Mouse (Mus musculus) intestine, embryonic 15.5 days (tissue): Measurements from ENCODE around the gene Hk1. TPM values are rescaled to one million over a fixed set of nuclear protein-coding genes. Genes with fewer than 3 reads are reported as not detected.
A peak's percentile ranks its signal among the peaks of the same experiment; 100 is the strongest.

Experiments used
- ATAC-seq: fragments of 200-750 bp; cut with Nextera tagmentation; 2 replicates; pipeline ENCODE4 v1.8.0; 2017; ENCODE audit warnings: moderate TSS enrichment, moderate library complexity
- H3K27ac ChIP-seq: fragments of 300-500 bp; sonication (generic); 2 replicates; pipeline ENCODE4 v1.5.1; 2015; ENCODE audit warnings: mild to moderate bottlenecking, inconsistent platforms
- H3K27me3 ChIP-seq: fragments of 300-500 bp; sonication (generic); replicated peaks from 2 replicates; pipeline ENCODE4 v1.6.1; 2015; ENCODE audit warnings: inconsistent platforms
- H3K36me3 ChIP-seq: fragments of 300-500 bp; sonication (generic); 2 replicates; pipeline ENCODE4 v1.6.1; 2015; ENCODE audit warnings: inconsistent platforms
- H3K4me1 ChIP-seq: fragments of 300-500 bp; sonication (generic); replicated peaks from 2 replicates; pipeline ENCODE4 v1.6.1; 2015; ENCODE audit warnings: inconsistent platforms
- H3K4me2 ChIP-seq: fragments of 300-500 bp; sonication (generic); replicated peaks from 2 replicates; pipeline ENCODE4 v1.6.1; 2015; ENCODE audit warnings: mild to moderate bottlenecking, inconsistent platforms
- H3K4me3 ChIP-seq: fragments of 300-500 bp; sonication (generic); replicated peaks from 2 replicates; pipeline ENCODE4 v1.5.1; 2015; ENCODE audit warnings: inconsistent platforms
- H3K9ac ChIP-seq: fragments of 300-500 bp; sonication (generic); 2 replicates; pipeline ENCODE4 v1.6.1; 2015; ENCODE audit warnings: inconsistent platforms
- H3K9me3 ChIP-seq: fragments of 300-500 bp; sonication (generic); 2 replicates; pipeline ENCODE4 v1.6.1; 2016; ENCODE audit warnings: inconsistent platforms
- WGBS: fragments of 180-500 bp; shearing (Covaris S2); methylation state at CpG from one replicate; pipeline ENCODE4 v1.1.7; 2015; 5-methylcytosine and 5-hydroxymethylcytosine counted together
- polyA plus RNA-seq: library from polyadenylated mRNA; unstranded; fragments of >200 nt; fragmentation: Nextera tagmentation; extraction: Ambion mirVana; gene quantifications from 2 replicates; pipeline ENCODE4 v1.2.1, GENCODE M21; 2015

The Hk1 gene
- polyA plus RNA-seq, 1 experiment from 2014 or later = 27.1 TPM

- Histone ChIP-seq H3K27ac (no peak overlapping the region), H3K4me2 (no peak overlapping the region), H3K36me3 (no peaks in the 10 kb centered on the region), H3K9me3 (no peaks in the 10 kb centered on the region), H3K4me3 (no peak overlapping the region), H3K4me1 (peaks cover 11% of the 10 kb centered on the region), H3K27me3 (no peaks in the 10 kb centered on the region), H3K9ac (no peak overlapping the region)
- 88% methylated on average over 9 of the region's 9 CpGs for WGBS
- no peak for ATAC-seq
Measured at GRCm38 (mm10) chr10:62244067-62244466, 135.6 kb downstream of the Hk1 start.

DNA sequence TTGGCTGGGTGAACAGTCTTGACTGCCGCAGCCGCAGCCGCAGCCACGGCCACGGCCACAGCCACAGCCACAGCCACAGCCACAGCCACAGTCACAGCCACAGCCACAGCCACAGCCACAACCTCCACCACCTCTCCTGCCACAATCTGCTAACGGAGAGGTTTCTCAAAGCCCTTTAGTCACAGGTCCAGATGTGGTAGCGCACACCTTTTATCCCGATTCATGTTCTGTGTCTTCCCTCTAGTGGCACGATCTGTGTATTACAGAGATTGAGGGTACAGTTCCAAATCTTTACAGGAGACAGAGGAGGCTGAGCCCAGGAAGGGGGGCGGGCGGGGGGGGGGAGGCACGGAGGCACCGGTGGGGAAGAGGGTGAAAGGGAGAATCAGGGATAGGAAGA lies 136.8 kb downstream of the Hk1 start:
- Histone ChIP-seq H3K4me3 (no peak overlapping the region), H3K27me3 (no peaks in the 10 kb centered on the region), H3K9ac (no peak overlapping the region), H3K9me3 (no peaks in the 10 kb centered on the region), H3K27ac (no peak overlapping the region), H3K4me1 (peaks cover 4% of the 10 kb centered on the region), H3K36me3 (no peaks in the 10 kb centered on the region), H3K4me2 (no peak overlapping the region)
- 45% methylated on average over 13 of the region's 13 CpGs for WGBS
- 0 out of 2 replicates have a peak, but pooled peaks have one; percentile 13 for ATAC-seq

DNA sequence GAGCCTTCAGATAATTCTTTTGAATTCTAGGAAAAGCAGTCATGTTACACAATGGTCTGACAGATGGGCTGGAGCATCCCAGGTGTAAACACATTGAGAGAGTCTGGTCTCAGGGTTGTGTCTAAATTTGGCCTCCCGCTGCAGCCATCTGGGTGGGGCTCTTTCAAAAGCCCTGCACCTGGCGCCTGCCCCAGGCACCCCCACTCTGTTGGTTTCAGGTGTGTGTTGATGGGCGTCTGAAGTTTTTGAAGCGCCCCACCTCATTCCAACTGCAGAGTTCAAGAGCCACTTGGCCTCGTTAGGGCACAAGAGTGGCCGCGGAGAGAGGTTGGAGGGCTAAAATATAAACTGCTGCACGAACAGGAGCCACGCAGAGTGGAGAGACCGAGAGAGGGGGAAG lies 137.3 kb downstream of the Hk1 start:
- ATAC-seq = no peak
- H3K9me3 ChIP-seq = no peaks in the 10 kb centered on the region
- no peak overlapping the region for H3K4me2 ChIP-seq
- no peak overlapping the region for H3K4me3 ChIP-seq
- no peak overlapping the region for H3K27ac ChIP-seq
- no peak overlapping the region for H3K9ac ChIP-seq
- WGBS = 57% methylated on average over 10 of the region's 10 CpGs
- no peaks in the 10 kb centered on the region for H3K4me1 ChIP-seq
- no peaks in the 10 kb centered on the region for H3K27me3 ChIP-seq
- no peaks in the 10 kb centered on the region for H3K36me3 ChIP-seq

DNA sequence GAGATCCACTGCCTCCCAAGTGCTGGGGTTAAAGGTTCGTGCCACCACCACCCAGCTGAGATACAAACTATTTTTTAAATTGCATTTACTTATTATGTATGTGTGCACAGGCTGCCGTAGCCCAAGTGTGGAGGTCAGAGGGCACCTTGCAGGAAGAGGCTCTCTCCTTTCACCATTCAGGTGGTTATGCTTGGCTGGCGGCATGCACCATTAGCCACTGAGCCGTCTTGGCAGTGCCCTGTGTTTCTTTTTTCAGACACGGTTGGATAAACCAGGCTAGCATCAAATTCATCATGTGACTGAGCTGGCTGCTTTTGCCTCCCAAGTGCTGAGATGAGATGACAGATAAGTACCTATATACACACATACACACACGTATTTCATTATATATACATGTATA lies 140.4 kb downstream of the Hk1 start:
- ATAC-seq = no peak
- no peak overlapping the region for H3K27ac ChIP-seq

DNA sequence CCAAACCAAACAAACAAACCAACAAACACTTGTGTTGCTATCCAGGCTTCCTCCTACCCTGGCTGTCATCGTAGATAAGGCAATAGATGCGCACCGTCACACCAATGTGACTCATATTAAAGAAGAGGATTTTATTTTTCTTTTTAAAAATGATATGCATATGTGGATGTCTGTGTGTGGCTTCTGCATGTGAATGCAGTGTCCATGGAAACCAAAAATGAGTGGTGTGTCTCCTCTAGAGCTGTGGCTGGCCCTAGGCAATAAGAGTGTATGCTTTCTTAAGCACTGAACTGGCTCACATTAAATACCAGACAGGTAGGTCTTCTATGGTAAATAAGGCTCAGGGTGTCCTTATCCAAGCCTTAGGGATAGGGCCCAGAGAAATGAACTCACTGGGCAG lies 141.0 kb downstream of the Hk1 start:
- Histone ChIP-seq H3K27me3 (no peaks in the 10 kb centered on the region), H3K9ac (no peak overlapping the region), H3K27ac (no peak overlapping the region), H3K4me2 (no peak overlapping the region), H3K9me3 (no peaks in the 10 kb centered on the region), H3K4me3 (no peak overlapping the region), H3K36me3 (no peaks in the 10 kb centered on the region), H3K4me1 (no peaks in the 10 kb centered on the region)
- ATAC-seq = no peak
- 97% methylated on average over 3 of the region's 3 CpGs for WGBS

More for the DNA sequence above, 140.4 kb downstream of the Hk1 start:
- no peak overlapping the region for H3K4me2 ChIP-seq
- no peak overlapping the region for H3K4me3 ChIP-seq
- H3K4me1 ChIP-seq = no peaks in the 10 kb centered on the region
- no peaks in the 10 kb centered on the region for H3K9me3 ChIP-seq
- 45% methylated on average over 6 of the region's 6 CpGs for WGBS
- H3K27me3 ChIP-seq = no peaks in the 10 kb centered on the region
- no peaks in the 10 kb centered on the region for H3K36me3 ChIP-seq
- no peak overlapping the region for H3K9ac ChIP-seq

- H3K27ac ChIP-seq = no peak overlapping the region
- H3K9ac ChIP-seq = no peak overlapping the region
- 73% methylated on average over 10 of the region's 10 CpGs for WGBS
- no peak for ATAC-seq
- H3K4me3 ChIP-seq = no peak overlapping the region
- H3K9me3 ChIP-seq = no peaks in the 10 kb centered on the region
- no peak overlapping the region for H3K4me2 ChIP-seq
- H3K4me1 ChIP-seq = peaks cover 2% of the 10 kb centered on the region; the same call in 1 of the 2 replicates
- H3K27me3 ChIP-seq = no peaks in the 10 kb centered on the region
- H3K36me3 ChIP-seq = no peaks in the 10 kb centered on the region
Measured at GRCm38 (mm10) chr10:62237205-62237604, 142.5 kb downstream of the Hk1 start.

- no peak for ATAC-seq
- no peaks in the 10 kb centered on the region for H3K36me3 ChIP-seq
- no peaks in the 10 kb centered on the region for H3K9me3 ChIP-seq
- no peaks in the 10 kb centered on the region for H3K27me3 ChIP-seq
- no peak overlapping the region for H3K9ac ChIP-seq
- no peak overlapping the region for H3K27ac ChIP-seq
- H3K4me3 ChIP-seq = no peak overlapping the region
- no peak overlapping the region for H3K4me2 ChIP-seq
- H3K4me1 ChIP-seq = peaks cover 10% of the 10 kb centered on the region; the same call in 1 of the 2 replicates
- 90% methylated on average over 6 of the region's 6 CpGs for WGBS
Measured at GRCm38 (mm10) chr10:62236165-62236564, 143.5 kb downstream of the Hk1 start.

DNA sequence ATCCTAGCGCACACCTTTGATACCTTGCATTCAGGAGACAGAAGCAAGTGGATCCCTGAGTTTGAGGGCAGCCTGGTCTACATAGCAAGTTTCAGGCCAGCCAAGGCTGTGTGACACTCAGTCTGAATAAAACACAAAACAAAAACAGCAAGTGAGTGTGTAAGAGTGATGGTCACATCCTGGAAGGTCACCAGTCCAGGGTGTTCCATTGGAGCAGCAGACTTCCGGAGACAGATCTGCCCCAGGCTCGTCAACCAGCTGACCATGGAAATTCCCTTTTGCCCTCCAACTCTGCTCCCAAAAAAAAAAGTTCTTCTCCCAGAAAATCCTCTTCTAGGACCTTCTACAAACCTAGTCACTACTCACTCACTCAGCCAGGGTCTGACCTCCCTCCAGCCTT lies 147.9 kb downstream of the Hk1 start:
- H3K4me2 ChIP-seq = no peak overlapping the region
- no peaks in the 10 kb centered on the region for H3K36me3 ChIP-seq
- no peaks in the 10 kb centered on the region for H3K27me3 ChIP-seq
- ATAC-seq = no peak
- WGBS = 83% methylated on average over 3 of the region's 3 CpGs
- peaks cover 29% of the 10 kb centered on the region for H3K4me1 ChIP-seq
- H3K9ac ChIP-seq = no peak overlapping the region
- H3K9me3 ChIP-seq = no peaks in the 10 kb centered on the region
- no peak overlapping the region for H3K4me3 ChIP-seq
- H3K27ac ChIP-seq = no peak overlapping the region

DNA sequence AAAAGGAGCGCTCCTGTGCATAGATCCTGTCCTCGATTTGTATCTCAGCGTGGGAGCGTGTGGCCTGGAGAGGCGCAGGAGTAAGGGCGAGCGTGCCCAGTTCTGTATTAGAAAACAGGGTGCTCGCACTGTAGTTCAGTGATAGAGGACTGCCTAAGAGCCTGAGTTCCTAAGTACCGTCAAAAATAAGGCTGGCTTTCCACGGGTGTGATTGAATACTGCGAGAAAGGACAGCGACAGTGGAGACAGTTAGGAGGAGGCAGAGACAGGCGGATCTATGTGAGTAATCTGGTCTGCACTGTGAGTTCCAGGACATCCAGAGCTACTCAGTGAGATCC lies 148.3 kb downstream of the Hk1 start:
- Histone ChIP-seq H3K9ac (peak overlapping the region; percentile 74; the same call in 1 of the 2 replicates), H3K4me2 (peak overlapping the region; percentile 92), H3K27me3 (no peaks in the 10 kb centered on the region), H3K36me3 (no peaks in the 10 kb centered on the region), H3K9me3 (no peaks in the 10 kb centered on the region), H3K4me1 (peaks cover 29% of the 10 kb centered on the region), H3K27ac (no peak overlapping the region), H3K4me3 (peak overlapping the region; percentile 75)
- no peak for ATAC-seq
- WGBS = 2% methylated on average over 13 of the region's 13 CpGs

- peak within 1 kb of the TSS; percentile 74 for H3K9ac ChIP-seq
- H3K4me3 ChIP-seq = peak within 1 kb of the TSS; percentile 75
- H3K4me2 ChIP-seq = peak within 1 kb of the TSS; percentile 92
- no peaks in the 10 kb centered on the region for H3K27me3 ChIP-seq
- no peaks in the 10 kb centered on the region for H3K9me3 ChIP-seq
- H3K27ac ChIP-seq = peak within 1 kb of the TSS; percentile 74
- peaks cover 29% of the 10 kb centered on the region for H3K4me1 ChIP-seq
- under 1% methylated on average over 59 of the region's 59 CpGs for WGBS
- no peaks in the 10 kb centered on the region for H3K36me3 ChIP-seq
- ATAC-seq = peak; percentile 96
Measured at GRCm38 (mm10) chr10:62230708-62231394, 148.9 kb downstream of the Hk1 start, which contains the start of gene Tspan15. TSS of gene Tspan15 (minus strand) at chr10:62231251.

GRCm38 (mm10) chr10:62228126-62228525 lies 151.6 kb downstream of the Hk1 start:
- no peaks in the 10 kb centered on the region for H3K36me3 ChIP-seq
- H3K4me1 ChIP-seq = peaks cover 37% of the 10 kb centered on the region
- WGBS = 71% methylated on average over 6 of the region's 6 CpGs
- ATAC-seq = no peak
- no peak overlapping the region for H3K9ac ChIP-seq
- no peaks in the 10 kb centered on the region for H3K9me3 ChIP-seq
- no peaks in the 10 kb centered on the region for H3K27me3 ChIP-seq
- H3K27ac ChIP-seq = no peak overlapping the region
- H3K4me2 ChIP-seq = no peak overlapping the region; the same call in 1 of the 2 replicates
- no peak overlapping the region for H3K4me3 ChIP-seq

GRCm38 (mm10) chr10:62225839-62226238 lies 153.9 kb downstream of the Hk1 start:
- WGBS = 78% methylated on average over 7 of the region's 7 CpGs
- H3K9ac ChIP-seq = no peak overlapping the region
- no peaks in the 10 kb centered on the region for H3K36me3 ChIP-seq
- H3K4me3 ChIP-seq = no peak overlapping the region
- no peaks in the 10 kb centered on the region for H3K27me3 ChIP-seq
- no peak overlapping the region for H3K4me2 ChIP-seq
- peaks cover 34% of the 10 kb centered on the region for H3K4me1 ChIP-seq
- no peak for ATAC-seq
- no peak overlapping the region for H3K27ac ChIP-seq
- H3K9me3 ChIP-seq = no peaks in the 10 kb centered on the region

DNA sequence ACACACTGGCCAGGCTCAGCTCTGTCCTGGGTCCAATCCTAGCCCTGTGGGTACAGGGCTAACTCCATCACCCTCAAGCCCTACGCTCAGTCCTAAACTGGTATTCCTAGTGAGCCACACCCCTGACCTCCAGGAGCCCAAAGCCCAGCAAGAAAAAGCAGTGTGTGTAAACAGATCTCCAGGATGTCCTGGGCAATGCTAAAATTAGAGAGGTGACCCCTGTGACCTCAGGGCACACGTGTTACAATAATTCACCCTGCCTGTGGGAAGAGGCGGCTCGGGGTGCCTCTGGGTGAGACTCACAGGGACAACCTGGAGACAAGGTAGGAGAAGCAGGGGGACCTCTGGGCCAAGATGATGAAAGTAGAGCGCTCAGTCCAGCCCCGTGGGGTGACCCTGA lies 155.5 kb downstream of the Hk1 start:
- H3K4me3 ChIP-seq = no peak overlapping the region
- H3K27ac ChIP-seq = peak overlapping the region; percentile 4; the same call in 1 of the 2 replicates
- H3K36me3 ChIP-seq = no peaks in the 10 kb centered on the region
- ATAC-seq = no peak
- WGBS = 45% methylated on average over 6 of the region's 6 CpGs
- no peaks in the 10 kb centered on the region for H3K9me3 ChIP-seq
- no peak overlapping the region for H3K4me2 ChIP-seq
- no peaks in the 10 kb centered on the region for H3K27me3 ChIP-seq
- H3K4me1 ChIP-seq = peaks cover 36% of the 10 kb centered on the region
- no peak overlapping the region for H3K9ac ChIP-seq
